Mouse (Mus musculus): Measurements from ENCODE around the gene Eid3. TPM values are rescaled to one million over a fixed set of nuclear protein-coding genes. Genes with fewer than 3 reads are reported as not detected.

Gene Eid3
- polyA plus RNA-seq, 1 experiment, result 1.3 TPM

DNA sequence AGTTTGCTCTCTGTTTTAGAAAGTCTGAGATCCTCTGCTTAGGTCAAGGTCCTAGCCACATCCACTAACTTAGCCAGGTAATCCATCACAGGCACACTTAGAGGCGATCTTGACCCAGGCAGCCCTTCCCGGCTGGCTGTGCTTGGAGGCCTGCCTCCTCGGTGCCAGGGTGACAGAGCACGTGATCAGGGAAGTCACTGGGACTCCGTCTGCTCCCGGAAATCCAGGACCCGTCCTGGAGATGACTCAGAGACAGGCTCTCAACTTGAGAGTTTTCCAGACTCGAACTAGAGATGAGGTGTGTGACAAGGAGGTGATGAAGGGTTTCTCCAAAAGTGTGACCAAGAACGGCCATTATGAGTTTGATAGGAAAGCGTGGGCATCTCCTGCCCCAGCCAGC is 41.9 kb upstream of the Eid3 start:
- Histone ChIP-seq H3K36me3 (ENCODE audit: control insufficient read depth, insufficient read depth) (no peaks in the 10 kb centered on the region), H3K79me3 (ENCODE audit: low read depth) (no peaks in the 10 kb centered on the region), H3K27me3 (ENCODE audit: control insufficient read depth, insufficient read depth, insufficient read length) (no peaks in the 10 kb centered on the region), H3K79me2 (ENCODE audit: control insufficient read depth, insufficient read depth) (no peaks in the 10 kb centered on the region), H3K4me3 (ENCODE audit: insufficient read depth, poor library complexity, severe bottlenecking) (no peak overlapping the region), H3ac (ENCODE audit: control insufficient read depth, insufficient read length, low read depth) (no peak overlapping the region)
- TF ChIP-seq MAX (IDR thresholded peaks at IDR 0.05) (no peak), USF1 (IDR thresholded peaks at IDR 0.05; ENCODE audit: low read depth) (peak; percentile 83)

DNA sequence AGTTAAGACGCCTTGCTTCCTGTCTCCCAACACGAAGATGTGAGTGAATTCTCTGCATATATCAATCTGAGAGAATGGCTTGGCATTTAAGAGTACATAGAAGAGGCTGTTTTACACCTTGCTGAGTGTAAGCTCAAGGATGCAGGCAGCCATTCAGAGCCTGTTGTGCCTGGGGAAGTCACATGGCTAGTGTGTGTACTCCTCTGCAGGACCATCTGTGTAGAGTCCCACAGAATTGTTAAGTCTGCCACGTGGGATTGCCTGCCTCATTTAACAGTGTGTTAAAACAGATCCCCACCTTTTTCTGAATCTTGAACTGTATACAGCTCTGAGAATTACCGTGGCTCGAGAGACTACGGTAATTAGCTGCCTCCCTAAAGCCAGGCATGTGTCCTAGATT is 39.9 kb upstream of the Eid3 start:
- H3ac ChIP-seq (ENCODE audit: control insufficient read depth, insufficient read length, low read depth), result no peak overlapping the region
- no peaks in the 10 kb centered on the region for H3K27me3 ChIP-seq (ENCODE audit: control insufficient read depth, insufficient read depth, insufficient read length)
- TF ChIP-seq MYOD1 (IDR thresholded peaks at IDR 0.05; ENCODE audit: control insufficient read depth, insufficient read length, low read depth), result no peak
- no peak for TF ChIP-seq USF1 (IDR thresholded peaks at IDR 0.05; ENCODE audit: low read depth)
- TF ChIP-seq FOSL1 (IDR thresholded peaks at IDR 0.05; ENCODE audit: insufficient read depth, low read length, poor library complexity, severe bottlenecking), result no peak
- no peak for TF ChIP-seq MAX (IDR thresholded peaks at IDR 0.05)
- no peak for TF ChIP-seq MYOG (IDR thresholded peaks at IDR 0.05; ENCODE audit: control insufficient read depth, extremely low read depth, insufficient read length)
- TF ChIP-seq CTCF (IDR thresholded peaks at IDR 0.05; ENCODE audit: control insufficient read depth, insufficient read depth, insufficient read length), result no peak
- TF ChIP-seq CEBPB (IDR thresholded peaks at IDR 0.05; ENCODE audit: low read depth), result no peak

DNA sequence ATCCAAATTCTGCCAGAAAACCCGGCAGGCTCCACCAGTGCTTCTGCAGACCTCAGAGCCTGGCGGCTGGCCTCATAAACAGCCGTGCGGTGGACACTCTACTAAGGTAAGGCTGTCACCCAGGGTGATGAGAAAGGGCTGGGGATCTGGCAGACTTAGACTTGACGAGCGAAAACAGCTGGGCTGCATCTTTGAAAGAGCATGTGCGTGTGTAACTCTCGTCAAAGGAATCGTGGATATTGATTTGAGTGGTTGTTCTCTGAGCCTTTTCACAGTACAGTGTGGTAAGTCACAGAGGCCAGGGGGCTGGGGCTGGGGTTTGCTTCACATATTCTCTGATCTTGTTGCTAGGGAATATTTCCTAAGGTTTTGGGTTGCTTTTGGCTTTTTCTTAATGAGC is 32.5 kb upstream of the Eid3 start, which contains the start of gene Txnrd1:
Gene Txnrd1, plus strand, starts transcription at position 26 of the 400 bp plus-strand sequence.
- H3K4me3 ChIP-seq (ENCODE audit: insufficient read depth, poor library complexity, severe bottlenecking), result no peak within 1 kb of the TSS
- TF ChIP-seq MAX (IDR thresholded peaks at IDR 0.05), result no peak
- no peak for TF ChIP-seq MYOG (IDR thresholded peaks at IDR 0.05; ENCODE audit: control insufficient read depth, extremely low read depth, insufficient read length)
- TF ChIP-seq FOSL1 (IDR thresholded peaks at IDR 0.05; ENCODE audit: insufficient read depth, low read length, poor library complexity, severe bottlenecking), result no peak
- TF ChIP-seq MYOD1 (IDR thresholded peaks at IDR 0.05; ENCODE audit: control insufficient read depth, insufficient read length, low read depth), result peak; percentile 93
- no peak within 1 kb of the TSS for H3ac ChIP-seq (ENCODE audit: control insufficient read depth, insufficient read length, low read depth)
- H3K79me2 ChIP-seq (ENCODE audit: control insufficient read depth, insufficient read depth), result no peaks in the 10 kb centered on the region
- no peaks in the 10 kb centered on the region for H3K36me3 ChIP-seq (ENCODE audit: control insufficient read depth, insufficient read depth)
- H3K27me3 ChIP-seq (ENCODE audit: control insufficient read depth, insufficient read depth, insufficient read length), result no peaks in the 10 kb centered on the region
- H3K79me3 ChIP-seq (ENCODE audit: low read depth), result no peaks in the 10 kb centered on the region

More for the DNA sequence above, 39.9 kb upstream of the Eid3 start:
- Histone ChIP-seq H3K79me2 (ENCODE audit: control insufficient read depth, insufficient read depth) (no peaks in the 10 kb centered on the region), H3K4me3 (ENCODE audit: insufficient read depth, poor library complexity, severe bottlenecking) (no peak overlapping the region), H3K79me3 (ENCODE audit: low read depth) (no peaks in the 10 kb centered on the region), H3K36me3 (ENCODE audit: control insufficient read depth, insufficient read depth) (no peaks in the 10 kb centered on the region)

DNA sequence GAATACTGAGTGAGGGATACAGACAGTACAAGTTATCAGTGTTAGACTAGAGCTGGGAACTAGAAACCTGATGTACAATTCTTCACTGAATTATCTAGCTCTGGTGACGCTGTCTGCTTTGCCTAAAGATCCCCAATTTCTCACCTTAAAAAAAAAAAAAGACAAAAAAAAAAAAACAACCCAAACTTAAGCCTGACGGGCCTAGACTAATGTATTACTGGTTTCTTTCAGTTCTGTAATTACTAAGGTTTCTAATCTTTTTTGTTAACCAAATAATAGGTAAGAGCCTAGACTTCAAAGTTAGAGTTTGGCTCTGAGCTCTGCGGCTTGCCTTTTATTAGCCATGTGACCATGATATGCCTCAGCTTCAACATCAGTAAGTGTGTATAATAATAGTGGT is 30.5 kb upstream of the Eid3 start:
- Histone ChIP-seq H3K36me3 (ENCODE audit: control insufficient read depth, insufficient read depth) (no peaks in the 10 kb centered on the region), H3K79me3 (ENCODE audit: low read depth) (no peaks in the 10 kb centered on the region), H3ac (ENCODE audit: control insufficient read depth, insufficient read length, low read depth) (no peak overlapping the region), H3K79me2 (ENCODE audit: control insufficient read depth, insufficient read depth) (no peaks in the 10 kb centered on the region), H3K4me3 (ENCODE audit: insufficient read depth, poor library complexity, severe bottlenecking) (no peak overlapping the region), H3K27me3 (ENCODE audit: control insufficient read depth, insufficient read depth, insufficient read length) (no peaks in the 10 kb centered on the region)
- TF ChIP-seq MYOG (IDR thresholded peaks at IDR 0.05; ENCODE audit: control insufficient read depth, extremely low read depth, insufficient read length), result no peak
- no peak for TF ChIP-seq CEBPB (IDR thresholded peaks at IDR 0.05; ENCODE audit: low read depth)
- no peak for TF ChIP-seq CTCF (IDR thresholded peaks at IDR 0.05; ENCODE audit: control insufficient read depth, insufficient read depth, insufficient read length)
- no peak for TF ChIP-seq MAX (IDR thresholded peaks at IDR 0.05)
- no peak for TF ChIP-seq MYOD1 (IDR thresholded peaks at IDR 0.05; ENCODE audit: control insufficient read depth, insufficient read length, low read depth)
- TF ChIP-seq FOSL1 (IDR thresholded peaks at IDR 0.05; ENCODE audit: insufficient read depth, low read length, poor library complexity, severe bottlenecking), result no peak
- no peak for TF ChIP-seq USF1 (IDR thresholded peaks at IDR 0.05; ENCODE audit: low read depth)

DNA sequence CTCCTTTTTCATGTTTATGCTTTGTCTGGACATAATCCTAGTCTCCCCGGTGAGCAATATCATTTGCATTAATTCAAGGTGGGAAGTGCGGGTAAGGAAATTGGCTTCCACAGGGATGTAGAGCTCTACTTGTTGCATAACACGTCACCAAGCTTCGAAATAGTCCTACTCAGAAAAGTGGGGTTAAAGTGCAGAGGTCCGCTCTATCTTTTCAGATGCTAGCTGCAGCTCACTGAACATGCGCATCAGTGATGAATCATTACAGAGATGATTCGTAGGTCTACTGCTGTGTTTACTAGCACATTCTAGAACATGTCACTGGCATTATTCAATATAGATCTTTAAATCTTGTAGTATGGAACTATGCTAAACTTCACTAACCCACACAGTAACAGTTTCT is 28.0 kb upstream of the Eid3 start:
- no peaks in the 10 kb centered on the region for H3K27me3 ChIP-seq (ENCODE audit: control insufficient read depth, insufficient read depth, insufficient read length)
- H3K36me3 ChIP-seq (ENCODE audit: control insufficient read depth, insufficient read depth), result no peaks in the 10 kb centered on the region
- H3K79me2 ChIP-seq (ENCODE audit: control insufficient read depth, insufficient read depth), result no peaks in the 10 kb centered on the region
- H3K4me3 ChIP-seq (ENCODE audit: insufficient read depth, poor library complexity, severe bottlenecking), result no peak overlapping the region
- TF ChIP-seq MAX (IDR thresholded peaks at IDR 0.05), result no peak
- no peak for TF ChIP-seq USF1 (IDR thresholded peaks at IDR 0.05; ENCODE audit: low read depth)
- TF ChIP-seq CTCF (IDR thresholded peaks at IDR 0.05; ENCODE audit: control insufficient read depth, insufficient read depth, insufficient read length), result no peak
- no peak for TF ChIP-seq MYOG (IDR thresholded peaks at IDR 0.05; ENCODE audit: control insufficient read depth, extremely low read depth, insufficient read length)
- no peak for TF ChIP-seq CEBPB (IDR thresholded peaks at IDR 0.05; ENCODE audit: low read depth)
- no peak for TF ChIP-seq FOSL1 (IDR thresholded peaks at IDR 0.05; ENCODE audit: insufficient read depth, low read length, poor library complexity, severe bottlenecking)
- TF ChIP-seq MYOD1 (IDR thresholded peaks at IDR 0.05; ENCODE audit: control insufficient read depth, insufficient read length, low read depth), result no peak
- H3ac ChIP-seq (ENCODE audit: control insufficient read depth, insufficient read length, low read depth), result no peak overlapping the region
- no peaks in the 10 kb centered on the region for H3K79me3 ChIP-seq (ENCODE audit: low read depth)

DNA sequence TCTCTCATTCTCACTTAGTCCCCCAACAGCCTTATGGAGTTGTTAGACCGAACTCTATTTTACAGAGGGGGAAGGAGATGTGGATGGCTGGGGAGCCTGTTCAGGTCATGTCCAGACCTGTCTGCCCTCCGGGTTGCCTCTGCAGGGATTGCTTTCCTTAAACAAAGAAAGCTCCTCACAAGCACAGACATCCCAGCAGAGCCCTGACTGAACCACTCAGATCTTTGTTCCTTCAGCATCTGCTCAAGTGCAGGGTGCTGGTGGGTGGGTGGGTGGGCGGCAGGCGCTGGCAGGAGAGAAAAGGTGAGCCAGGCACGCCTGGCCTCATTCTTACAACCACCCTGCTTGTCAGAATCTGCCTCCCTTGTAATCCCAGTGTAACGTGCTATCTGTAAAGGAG is 22.3 kb upstream of the Eid3 start:
- Histone ChIP-seq H3K79me2 (ENCODE audit: control insufficient read depth, insufficient read depth) (no peaks in the 10 kb centered on the region), H3K4me3 (ENCODE audit: insufficient read depth, poor library complexity, severe bottlenecking) (no peak overlapping the region)
- TF ChIP-seq CEBPB (IDR thresholded peaks at IDR 0.05; ENCODE audit: low read depth), result no peak
- no peak for TF ChIP-seq MYOG (IDR thresholded peaks at IDR 0.05; ENCODE audit: control insufficient read depth, extremely low read depth, insufficient read length)
- TF ChIP-seq FOSL1 (IDR thresholded peaks at IDR 0.05; ENCODE audit: insufficient read depth, low read length, poor library complexity, severe bottlenecking), result no peak
- no peak for TF ChIP-seq CTCF (IDR thresholded peaks at IDR 0.05; ENCODE audit: control insufficient read depth, insufficient read depth, insufficient read length)

More for the DNA sequence above, 22.3 kb upstream of the Eid3 start:
- H3K27me3 ChIP-seq (ENCODE audit: control insufficient read depth, insufficient read depth, insufficient read length), result no peaks in the 10 kb centered on the region
- no peaks in the 10 kb centered on the region for H3K79me3 ChIP-seq (ENCODE audit: low read depth)
- H3K36me3 ChIP-seq (ENCODE audit: control insufficient read depth, insufficient read depth), result no peaks in the 10 kb centered on the region
- no peak overlapping the region for H3ac ChIP-seq (ENCODE audit: control insufficient read depth, insufficient read length, low read depth)
